ENCODE assay signal across 7 mouse cellular contexts in genomic region chr12:109402226-109402625, GRCm38 (mm10). TPM values are rescaled to one million over a fixed set of nuclear protein-coding genes. Genes with fewer than 3 reads are reported as not detected.
DNase-seq lines count a peak whose midpoint lies in the region; ATAC-seq lines count a peak whose summit lies in the region.

No protein-coding gene starts in this region.

- ATAC-seq in midbrain, embryonic 15.5 days (replicated peaks): no peak
- peak; percentile 92 for ATAC-seq in stomach, embryonic 15.5 days (ENCODE audit: insufficient read depth, low FRiP score, low read depth)

- H3K4me2 ChIP-seq in midbrain, embryonic 15.5 days: no peak overlapping the region
- no peak overlapping the region; the same call in 1 of the 2 replicates for H3K4me2 ChIP-seq in stomach, embryonic 15.5 days

- no peaks in the 10 kb centered on the region for H3K9me3 ChIP-seq in midbrain, embryonic 10.5 days (replicated peaks)
- H3K9me3 ChIP-seq in midbrain, embryonic 15.5 days: no peaks in the 10 kb centered on the region
- no peaks in the 10 kb centered on the region for H3K9me3 ChIP-seq in stomach, embryonic 15.5 days

- no peak overlapping the region for H3K4me3 ChIP-seq in midbrain, embryonic 10.5 days
- no peak overlapping the region for H3K4me3 ChIP-seq in midbrain, embryonic 15.5 days
- no peak overlapping the region for H3K4me3 ChIP-seq in stomach, embryonic 15.5 days (replicated peaks)

- DNase-seq in midbrain, embryonic 10.5 days (ENCODE audit: low spot score): no peak
- peak; percentile 12 to 28 for DNase-seq in heart, adult 9 months (ENCODE audit: low spot score in 2 of 2)
- DNase-seq in kidney, postnatal 4 days: peak; percentile 65 to 75
- no peak for DNase-seq in Muller cell, postnatal 12 days (ENCODE audit: inconsistent ontology term)
- DNase-seq in left cerebral cortex, adult 18-20 months (ENCODE audit: low spot score in 2 of 2): no peak

- H3K27ac ChIP-seq in midbrain, embryonic 10.5 days (replicated peaks): peak overlapping the region; percentile 69; the same call in 1 of the 2 replicates
- no peak overlapping the region for H3K27ac ChIP-seq in midbrain, embryonic 15.5 days
- peak overlapping the region; percentile 87 for H3K27ac ChIP-seq in stomach, embryonic 15.5 days

- WGBS in midbrain, embryonic 10.5 days: 44% methylated on average over 9 of the region's 9 CpGs
- 34% methylated on average over 9 of the region's 9 CpGs for whole genome bisulfite sequencing in midbrain, embryonic 15.5 days
- WGBS in stomach, embryonic 15.5 days: 8% methylated on average over 9 of the region's 9 CpGs

- no peak overlapping the region for H3K9ac ChIP-seq in midbrain, embryonic 15.5 days
- no peak overlapping the region for H3K9ac ChIP-seq in stomach, embryonic 15.5 days

- no peaks in the 10 kb centered on the region for H3K36me3 ChIP-seq in midbrain, embryonic 10.5 days
- H3K36me3 ChIP-seq in midbrain, embryonic 15.5 days (replicated peaks): no peaks in the 10 kb centered on the region
- no peaks in the 10 kb centered on the region for H3K36me3 ChIP-seq in stomach, embryonic 15.5 days

- peaks cover 31% of the 10 kb centered on the region for H3K27me3 ChIP-seq in midbrain, embryonic 10.5 days (ENCODE audit: low read depth, poor library complexity, severe bottlenecking)
- no peaks in the 10 kb centered on the region for H3K27me3 ChIP-seq in midbrain, embryonic 15.5 days (replicated peaks)
- H3K27me3 ChIP-seq in stomach, embryonic 15.5 days (replicated peaks): no peaks in the 10 kb centered on the region

- H3K4me1 ChIP-seq in midbrain, embryonic 10.5 days: peaks cover 59% of the 10 kb centered on the region
- H3K4me1 ChIP-seq in midbrain, embryonic 15.5 days: peaks cover 19% of the 10 kb centered on the region
- peaks cover 69% of the 10 kb centered on the region for H3K4me1 ChIP-seq in stomach, embryonic 15.5 days

RNA-seq across cellular contexts. Expression of gene Dlk1, which starts 50.4 kb away (rescaled TPM):
- polyA plus RNA-seq in midbrain, embryonic 10.5 days (2016; fragmentation: Nextera tagmentation; extraction: Ambion mirVana): 107 and 118 TPM in 2 replicates
- 70.6 and 76.0 TPM in 2 replicates for polyA plus RNA-seq in midbrain, embryonic 15.5 days (2015; fragmentation: Nextera tagmentation; extraction: Ambion mirVana)
- 487 and 492 TPM in 2 replicates for polyA plus RNA-seq in stomach, embryonic 15.5 days (2015; fragmentation: Nextera tagmentation; extraction: Ambion mirVana)
- 1 to 10 TPM; 4.7 to 7.5 TPM for total RNA-seq in left cerebral cortex, adult 18-20 months (2021)

Comparison
In these comparisons a context has a peak if more than half of its experiments do, and no peak if none do; other contexts are left out.
1. DNase-seq: peak in heart, adult 9 months (2 of 2) and kidney, postnatal 4 days (2 of 2); none in midbrain, embryonic 10.5 days (single experiment), Muller cell, postnatal 12 days (single experiment) and left cerebral cortex, adult 18-20 months (0 of 2).